Mouse (Mus musculus): ENCODE data around the gene Fbxo47.

Fbxo47 gene

DNA sequence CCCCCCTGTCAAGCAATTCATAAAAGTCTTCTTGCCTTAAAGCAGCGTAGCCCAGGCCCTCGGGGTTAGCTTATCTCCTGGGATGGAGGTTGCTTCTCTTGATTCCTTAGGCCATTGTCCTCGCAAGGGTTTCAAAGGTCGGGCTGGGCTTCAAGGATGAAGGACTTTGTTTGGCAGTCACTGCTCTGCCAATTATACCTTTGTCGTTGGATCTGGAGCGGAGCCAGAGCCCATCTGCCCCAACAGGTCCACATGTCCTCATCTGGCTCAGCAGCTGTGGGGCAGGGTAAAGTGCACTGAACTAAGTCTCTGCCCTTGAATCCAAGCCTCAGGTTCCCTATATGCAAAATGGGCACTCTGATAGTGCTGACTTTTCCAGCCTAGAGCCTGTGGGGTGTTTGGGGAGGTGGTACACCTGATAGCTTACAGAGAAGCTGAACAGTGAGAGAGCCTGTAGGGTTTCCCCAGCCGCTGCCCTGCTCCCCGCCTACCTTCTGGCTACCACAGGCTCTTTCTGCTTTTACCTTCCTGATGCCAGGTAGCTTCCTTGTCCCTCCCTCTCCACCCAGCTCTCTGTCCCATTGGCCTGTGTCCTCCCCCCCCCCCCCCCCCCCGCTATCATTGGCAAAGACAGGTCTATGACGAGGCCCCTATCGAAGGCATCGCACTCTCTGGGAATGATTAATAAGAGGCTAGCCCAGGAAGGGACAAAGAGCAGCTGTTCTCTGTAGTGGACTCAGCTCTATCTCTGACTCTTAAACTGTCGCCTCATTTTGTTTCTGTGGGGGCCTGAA lies 72.2 kb downstream of the Fbxo47 start:
- no peak for DNase-seq (ENCODE audit: low spot score in 2 of 2)

GRCm38 (mm10) chr11:97810970-97811369 lies 73.0 kb downstream of the Fbxo47 start:
- DNase-seq (ENCODE audit: low spot score in 2 of 2) = no peak

GRCm38 (mm10) chr11:97810356-97810755 lies 73.6 kb downstream of the Fbxo47 start:
- no peak for DNase-seq (ENCODE audit: low spot score in 2 of 2)

DNA sequence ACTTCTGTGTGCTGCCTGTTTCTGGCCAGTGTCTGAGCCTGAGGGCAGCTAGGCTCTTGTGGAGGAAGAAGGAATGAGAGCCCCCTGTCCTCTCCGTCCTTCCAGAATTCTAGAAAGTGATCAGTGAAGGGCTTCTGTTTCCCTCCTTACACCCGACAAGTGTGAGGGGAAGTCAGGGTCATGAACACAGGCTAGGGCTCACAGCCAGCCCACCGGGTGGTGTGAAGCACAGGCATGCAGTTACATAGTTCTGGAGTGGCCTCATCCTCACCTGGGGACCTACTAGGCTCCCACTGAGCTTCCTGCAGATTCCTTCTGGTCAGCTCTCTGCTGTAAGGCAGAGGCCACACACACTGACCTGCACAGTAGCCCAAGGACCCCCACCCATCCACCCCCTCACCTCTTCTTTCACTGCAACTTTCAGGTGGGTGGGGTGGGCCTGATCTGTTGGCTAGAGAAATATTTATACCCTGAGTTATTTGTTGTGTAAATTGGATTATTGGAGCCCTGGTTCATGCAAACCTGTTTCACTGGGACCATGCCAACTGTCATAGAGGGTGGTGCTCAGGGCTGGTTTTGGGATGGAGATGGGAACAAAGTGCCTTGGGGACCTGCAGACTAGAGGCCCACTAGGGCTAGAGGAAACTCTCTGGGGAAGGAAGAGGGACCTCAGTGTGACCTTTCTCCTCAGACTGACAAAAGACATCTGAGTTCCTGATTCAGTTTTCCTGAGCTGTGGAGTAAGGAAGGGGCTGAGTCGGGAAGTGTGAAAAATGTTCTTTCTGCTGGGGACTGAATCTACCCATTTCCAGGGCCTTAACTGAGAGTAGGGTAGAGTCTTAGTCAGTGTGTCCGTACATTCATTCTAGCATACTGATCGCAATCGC lies 74.5 kb downstream of the Fbxo47 start:
- DNase-seq (ENCODE audit: low spot score in 2 of 2) = no peak

DNA sequence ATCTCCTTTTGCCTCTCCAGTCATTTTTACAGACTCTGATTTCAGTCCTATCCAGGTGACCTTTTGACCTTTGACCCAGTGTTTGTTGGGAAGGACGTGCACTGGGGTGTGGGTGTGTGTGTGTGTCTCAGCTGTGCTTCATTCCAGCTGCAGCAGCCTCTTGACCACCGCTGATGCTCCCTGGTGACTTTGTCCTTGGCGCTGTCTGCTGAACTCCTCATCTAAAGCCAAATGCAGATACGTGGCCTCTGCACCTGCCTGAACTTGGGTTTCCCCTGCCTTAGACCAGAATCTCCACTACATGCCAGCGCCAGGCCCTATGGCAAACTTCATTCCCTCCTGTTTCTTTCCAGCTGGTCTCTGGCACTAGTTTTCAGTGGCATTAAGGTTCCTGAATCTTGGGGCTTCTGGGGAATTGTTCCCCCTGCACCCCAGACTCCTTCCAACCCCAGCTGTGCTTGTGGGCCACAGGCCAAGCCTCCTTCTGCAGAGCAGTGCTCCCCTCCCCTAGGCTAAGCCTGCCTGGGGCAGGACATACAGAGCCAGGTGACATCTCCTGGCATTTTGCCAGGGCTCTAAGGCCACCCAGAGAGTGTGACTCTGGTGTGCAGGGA lies 75.2 kb downstream of the Fbxo47 start:
- DNase-seq (ENCODE audit: low spot score in 2 of 2) = no peak

GRCm38 (mm10) chr11:97808093-97808492 lies 75.9 kb downstream of the Fbxo47 start:
- no peak for DNase-seq (ENCODE audit: low spot score in 2 of 2)

DNA sequence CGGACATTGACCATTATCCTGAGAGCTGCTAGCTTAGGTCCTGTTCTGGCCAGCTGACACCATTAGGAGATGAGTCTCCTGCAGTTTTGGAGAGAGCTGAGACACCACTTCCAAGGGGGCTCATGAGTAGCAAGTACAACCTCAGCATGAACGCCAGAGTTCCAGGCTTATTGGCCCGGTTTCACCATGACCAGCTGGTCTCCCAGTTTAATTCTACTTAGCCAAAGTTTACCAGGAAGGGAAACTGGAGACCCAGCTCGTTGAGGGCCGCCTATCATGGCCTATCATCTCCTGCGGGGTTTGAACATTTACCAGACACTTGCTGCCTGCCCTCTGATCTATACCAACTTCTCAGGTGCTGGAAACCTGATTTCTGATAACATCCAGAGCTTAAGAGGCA lies 76.3 kb downstream of the Fbxo47 start:
- no peak for DNase-seq (ENCODE audit: low spot score in 2 of 2)

DNA sequence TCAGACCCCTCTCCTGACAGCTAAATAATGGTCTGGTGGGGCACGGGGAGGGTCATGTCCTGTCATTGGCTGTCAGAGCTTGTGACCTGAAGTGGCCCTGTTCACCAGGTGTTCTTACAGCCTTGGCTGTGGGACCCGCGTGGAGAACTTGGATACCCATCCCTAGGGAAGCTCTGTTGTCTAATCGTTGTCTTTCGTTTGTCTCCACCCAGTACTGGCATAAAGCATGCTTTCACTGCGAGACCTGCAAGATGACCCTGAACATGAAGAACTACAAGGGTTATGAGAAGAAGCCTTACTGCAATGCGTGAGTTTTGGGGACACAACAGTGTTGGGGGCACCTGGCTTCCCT lies 77.4 kb downstream of the Fbxo47 start:
- DNase-seq (ENCODE audit: low spot score in 2 of 2) = no peak

GRCm38 (mm10) chr11:97805662-97806612 lies 78.0 kb downstream of the Fbxo47 start:
- no peak for DNase-seq (ENCODE audit: low spot score in 2 of 2)

GRCm38 (mm10) chr11:97804841-97805661 lies 78.9 kb downstream of the Fbxo47 start:
- no peak for DNase-seq (ENCODE audit: low spot score in 2 of 2)

DNA sequence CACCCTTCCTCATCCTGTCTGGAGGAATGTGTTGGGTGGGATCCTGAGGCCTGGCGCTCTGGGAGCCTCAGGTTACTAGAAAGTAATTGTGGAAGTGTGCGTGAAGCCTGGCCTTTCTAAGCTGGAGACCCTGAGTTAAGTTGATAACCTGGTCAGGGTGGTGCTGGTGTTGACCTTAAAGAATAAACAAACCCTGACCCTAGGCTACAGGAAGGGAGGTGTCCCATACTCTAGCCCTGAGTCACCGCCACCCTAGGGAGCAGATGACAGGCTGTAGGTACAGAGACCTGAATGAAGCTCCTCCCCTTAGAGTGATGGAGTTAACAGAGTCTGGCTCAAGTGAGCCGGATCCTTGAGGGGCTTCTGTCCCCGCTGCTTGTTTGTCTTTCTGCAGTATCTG lies 80.1 kb downstream of the Fbxo47 start:
- no peak for DNase-seq (ENCODE audit: low spot score in 2 of 2)
